Mouse (Mus musculus): ENCODE measurements around the gene Agap3.

- TF ChIP-seq POLR2A (IDR thresholded peaks at IDR 0.05; ENCODE audit: insufficient read depth, low read depth, low read length) = no peak
- no peak for TF ChIP-seq CTCF (IDR thresholded peaks at IDR 0.05; ENCODE audit: insufficient read depth, low read depth, low read length)
Observed at GRCm38 (mm10) chr5:24499113-24499512, 47.1 kb downstream of the Agap3 start.

Data from olfactory bulb, adult 2 months (tissue).